In genomic region chr17:12094827-12095590, GRCm38 (mm10) we compare ENCODE assay signal across 12 mouse cellular contexts. TPM values are rescaled to one million over a fixed set of nuclear protein-coding genes. Genes with fewer than 3 reads are reported as not detected.
DNase-seq lines count a peak whose midpoint lies in the region; ATAC-seq and TF ChIP-seq lines count a peak whose summit lies in the region.
"Had no signal": no experiment of that assay in that cellular context is flagged by ENCODE, and none has a peak within 500 bp of the region (broad histone marks: within the 10 kb centered on the region; RNA-seq: fewer than 3 reads in every experiment).

No protein-coding gene starts in this region.

- H3K4me1 ChIP-seq in embryonic facial prominence, embryonic 14.5 days (ENCODE audit: control insufficient read depth, insufficient read depth, low read length) = no peaks in the 10 kb centered on the region
- no peaks in the 10 kb centered on the region for H3K4me1 ChIP-seq in embryonic facial prominence, embryonic 10.5 days
- no peaks in the 10 kb centered on the region for H3K4me1 ChIP-seq in lung, embryonic 14.5 days (ENCODE audit: insufficient read depth)
- H3K4me1 ChIP-seq: limb, embryonic 12.5 days had no signal

- no peak overlapping the region for H3K4me3 ChIP-seq in embryonic facial prominence, embryonic 14.5 days (ENCODE audit: low read depth, low read length)
- no peak overlapping the region for H3K4me3 ChIP-seq in embryonic facial prominence, embryonic 10.5 days
- no peak overlapping the region for H3K4me3 ChIP-seq in lung, embryonic 14.5 days (ENCODE audit: low read depth, low read length)
- H3K4me3 ChIP-seq: limb, embryonic 12.5 days; midbrain, embryonic 12.5 days had no signal

- ATAC-seq in embryonic facial prominence, embryonic 14.5 days (ENCODE audit: low read depth) = no peak
- no peak for ATAC-seq in lung, embryonic 14.5 days (ENCODE audit: insufficient read depth)
- no peak for ATAC-seq in megakaryocyte progenitor cell, adult 5-6 weeks (replicated peaks; ENCODE audit: poor library complexity)

- DNase-seq in embryonic facial prominence, embryonic 14.5 days (ENCODE audit: low spot score) = peak; percentile 58
- DNase-seq in embryonic facial prominence, embryonic 10.5 days (ENCODE audit: low spot score) = no peak
- DNase-seq in urinary bladder, adult 18-20 months (ENCODE audit: low spot score in 2 of 2) = peak; percentile 15 to 27
- DNase-seq in urinary bladder, postnatal 25 days (ENCODE audit: low spot score) = no peak
- DNase-seq in lung, embryonic 14.5 days = peak; percentile 29
- peak; percentile 60 for DNase-seq in telencephalon, adult 2 months (ENCODE audit: low read depth, low spot score)
- no peak for DNase-seq in thymus, postnatal 14 days
- DNase-seq: cerebellum, adult 9-11 months; kidney, adult 2 months had no signal

- no peaks in the 10 kb centered on the region for H3K36me3 ChIP-seq in embryonic facial prominence, embryonic 14.5 days (ENCODE audit: control insufficient read depth, insufficient read depth, low read length)
- H3K36me3 ChIP-seq in embryonic facial prominence, embryonic 10.5 days (replicated peaks) = no peaks in the 10 kb centered on the region
- H3K36me3 ChIP-seq in lung, embryonic 14.5 days (ENCODE audit: insufficient read depth) = no peaks in the 10 kb centered on the region
- H3K36me3 ChIP-seq: limb, embryonic 12.5 days; midbrain, embryonic 12.5 days had no signal

- H3K27me3 ChIP-seq in embryonic facial prominence, embryonic 14.5 days (replicated peaks; ENCODE audit: control insufficient read depth, insufficient read depth, low read length) = no peaks in the 10 kb centered on the region
- no peaks in the 10 kb centered on the region for H3K27me3 ChIP-seq in embryonic facial prominence, embryonic 10.5 days (replicated peaks; ENCODE audit: low read depth, poor library complexity, severe bottlenecking)
- no peaks in the 10 kb centered on the region for H3K27me3 ChIP-seq in lung, embryonic 14.5 days (ENCODE audit: insufficient read depth, low read length)
- H3K27me3 ChIP-seq: limb, embryonic 12.5 days had no signal

- H3K9ac ChIP-seq in embryonic facial prominence, embryonic 14.5 days (ENCODE audit: low read depth, low read length) = no peak overlapping the region
- no peak overlapping the region for H3K9ac ChIP-seq in lung, embryonic 14.5 days
- H3K9ac ChIP-seq: limb, embryonic 12.5 days; midbrain, embryonic 12.5 days had no signal

- H3K27ac ChIP-seq in embryonic facial prominence, embryonic 14.5 days (replicated peaks; ENCODE audit: low read depth, low read length) = no peak overlapping the region
- H3K27ac ChIP-seq in embryonic facial prominence, embryonic 10.5 days (replicated peaks) = no peak overlapping the region
- H3K27ac ChIP-seq in lung, embryonic 14.5 days (ENCODE audit: low read depth) = no peak overlapping the region
- H3K27ac ChIP-seq: limb, embryonic 12.5 days; midbrain, embryonic 12.5 days had no signal

- WGBS in embryonic facial prominence, embryonic 14.5 days = 70% methylated on average over 9 of the region's 9 CpGs
- WGBS in embryonic facial prominence, embryonic 10.5 days = 88% methylated on average over 9 of the region's 9 CpGs
- WGBS in lung, embryonic 14.5 days = 73% methylated on average over 9 of the region's 9 CpGs

- no peaks in the 10 kb centered on the region for H3K9me3 ChIP-seq in embryonic facial prominence, embryonic 14.5 days (ENCODE audit: control insufficient read depth, low read length)
- H3K9me3 ChIP-seq in embryonic facial prominence, embryonic 10.5 days = no peaks in the 10 kb centered on the region
- H3K9me3 ChIP-seq in lung, embryonic 14.5 days (ENCODE audit: low read depth, low read length) = no peaks in the 10 kb centered on the region
- H3K9me3 ChIP-seq: midbrain, embryonic 12.5 days had no signal

- no peak overlapping the region for H3K4me2 ChIP-seq in embryonic facial prominence, embryonic 14.5 days (ENCODE audit: low read depth, low read length)
- no peak overlapping the region for H3K4me2 ChIP-seq in lung, embryonic 14.5 days
- H3K4me2 ChIP-seq: limb, embryonic 12.5 days; midbrain, embryonic 12.5 days had no signal

- no peak for TF ChIP-seq CTCF in lung, embryonic 14.5 days (IDR thresholded peaks at IDR 0.05; ENCODE audit: low read depth)

RNA-seq across cellular contexts. Expression of gene Agpat4, which starts 23.5 kb away (rescaled TPM):
- polyA plus RNA-seq in embryonic facial prominence, embryonic 14.5 days (2014; fragmentation: Nextera tagmentation; extraction: Ambion mirVana) = 19.6 and 23.2 TPM in 2 replicates
- 39.4 and 41.3 TPM in 2 replicates for polyA plus RNA-seq in embryonic facial prominence, embryonic 10.5 days (2016; fragmentation: Nextera tagmentation; extraction: Ambion mirVana)
- 27.4 and 28.2 TPM in 2 replicates for polyA plus RNA-seq in lung, embryonic 14.5 days (2014; fragmentation: Nextera tagmentation; extraction: Ambion mirVana)
- total RNA-seq in megakaryocyte progenitor cell, adult 5-6 weeks (2015) = 0.81 and 1.7 TPM in 2 replicates
- 0.54 and 2.6 TPM in 2 replicates for total RNA-seq in megakaryocyte progenitor cell, adult 5-6 weeks (2017)

Comparison
In these comparisons a context has a peak if more than half of its experiments do, and no peak if none do; other contexts are left out.
1. DNase-seq: peak in embryonic facial prominence, embryonic 14.5 days (single experiment), urinary bladder, adult 18-20 months (2 of 2), lung, embryonic 14.5 days (single experiment) and telencephalon, adult 2 months (single experiment); none in embryonic facial prominence, embryonic 10.5 days (single experiment), urinary bladder, postnatal 25 days (single experiment) and thymus, postnatal 14 days (single experiment).